Mouse (Mus musculus): ENCODE data around the gene Defb20. TPM values are rescaled to one million over a fixed set of nuclear protein-coding genes. Genes with fewer than 3 reads are reported as not detected.
"Not testable (repeated sequence)": the region's sequence is repeated elsewhere in the genome, so short reads cannot be mapped to it uniquely, and the experiment has no call there.

Gene Defb20
- polyA plus RNA-seq (2015; fragmentation: Nextera tagmentation; extraction: Ambion mirVana), result not detected in 2 replicates

GRCm38 (mm10) chr2:152476763-152477162, at the start of gene Defb20:
TSS of gene Defb20 (plus strand) at chr2:152477063.
- Histone ChIP-seq H3K9me3 (replicated peaks) (no peaks in the 10 kb centered on the region), H3K27me3 (peaks cover 3% of the 10 kb centered on the region), H3K9ac (no peak within 1 kb of the TSS), H3K27ac (replicated peaks) (no peak within 1 kb of the TSS), H3K4me3 (replicated peaks) (no peak within 1 kb of the TSS), H3K4me2 (no peak within 1 kb of the TSS), H3K36me3 (replicated peaks) (no peaks in the 10 kb centered on the region), H3K4me1 (replicated peaks) (no peaks in the 10 kb centered on the region)
- no peak for ATAC-seq (ENCODE audit: insufficient read depth)
- 29% methylated on average over 2 of the region's 2 CpGs for WGBS (ENCODE audit: insufficient replicate concordance)

GRCm38 (mm10) chr2:152427493-152427892, 49.4 kb upstream of the Defb20 start:
- H3K27ac ChIP-seq (replicated peaks), result no peak overlapping the region
- no peak for ATAC-seq (ENCODE audit: insufficient read depth)
- no peak overlapping the region for H3K4me3 ChIP-seq (replicated peaks)
- no peaks in the 10 kb centered on the region for H3K36me3 ChIP-seq (replicated peaks)
- no peaks in the 10 kb centered on the region for H3K9me3 ChIP-seq (replicated peaks)
- 31% methylated on average over 12 of the region's 12 CpGs for WGBS (ENCODE audit: insufficient replicate concordance)
- H3K4me1 ChIP-seq (replicated peaks), result no peaks in the 10 kb centered on the region
- H3K27me3 ChIP-seq, result no peaks in the 10 kb centered on the region
- no peak overlapping the region for H3K4me2 ChIP-seq
- no peak overlapping the region for H3K9ac ChIP-seq

- not testable (repeated sequence) for H3K4me1 ChIP-seq (replicated peaks); ATAC-seq (ENCODE audit: insufficient read depth); H3K36me3 ChIP-seq (replicated peaks); H3K9me3 ChIP-seq (replicated peaks); H3K9ac ChIP-seq; H3K27ac ChIP-seq (replicated peaks); H3K27me3 ChIP-seq; H3K4me2 ChIP-seq; H3K4me3 ChIP-seq (replicated peaks)
- WGBS (ENCODE audit: insufficient replicate concordance), result 72% methylated on average over 2 of the region's 2 CpGs
These were observed 48.4 kb upstream of the Defb20 start for GRCm38 (mm10) chr2:152428481-152428880.

- no peak overlapping the region for H3K4me3 ChIP-seq (replicated peaks)
- no peak overlapping the region for H3K4me2 ChIP-seq
- WGBS (ENCODE audit: insufficient replicate concordance), result 49% methylated on average over 7 of the region's 7 CpGs
- H3K27ac ChIP-seq (replicated peaks), result no peak overlapping the region
- no peaks in the 10 kb centered on the region for H3K36me3 ChIP-seq (replicated peaks)
- H3K4me1 ChIP-seq (replicated peaks), result peaks cover 9% of the 10 kb centered on the region
- no peaks in the 10 kb centered on the region for H3K27me3 ChIP-seq
- no peaks in the 10 kb centered on the region for H3K9me3 ChIP-seq (replicated peaks)
- H3K9ac ChIP-seq, result no peak overlapping the region
- ATAC-seq (ENCODE audit: insufficient read depth), result no peak
These were observed 40.4 kb upstream of the Defb20 start for GRCm38 (mm10) chr2:152436405-152436901.

GRCm38 (mm10) chr2:152436983-152437860, 39.6 kb upstream of the Defb20 start:
- Histone ChIP-seq H3K4me2 (peak overlapping the region; percentile 77), H3K4me3 (replicated peaks) (peak overlapping the region; percentile 46), H3K27me3 (no peaks in the 10 kb centered on the region), H3K27ac (replicated peaks) (no peak overlapping the region), H3K4me1 (replicated peaks) (peaks cover 9% of the 10 kb centered on the region), H3K36me3 (replicated peaks) (no peaks in the 10 kb centered on the region), H3K9ac (0 out of 2 replicates have a peak overlapping the region, but pooled peaks have one; percentile 32), H3K9me3 (replicated peaks) (no peaks in the 10 kb centered on the region)
- peak; percentile 60; the same call in 1 of the 2 replicates for ATAC-seq (ENCODE audit: insufficient read depth)
- 2% methylated on average over 23 of the region's 23 CpGs for WGBS (ENCODE audit: insufficient replicate concordance)

GRCm38 (mm10) chr2:152438963-152439362, 37.9 kb upstream of the Defb20 start:
- H3K4me3 ChIP-seq (replicated peaks), result no peak overlapping the region
- ATAC-seq (ENCODE audit: insufficient read depth), result no peak
- WGBS (ENCODE audit: insufficient replicate concordance), result 59% methylated on average over 1 of the region's 1 CpGs
- no peaks in the 10 kb centered on the region for H3K36me3 ChIP-seq (replicated peaks)
- no peaks in the 10 kb centered on the region for H3K9me3 ChIP-seq (replicated peaks)
- H3K9ac ChIP-seq, result no peak overlapping the region
- no peaks in the 10 kb centered on the region for H3K27me3 ChIP-seq
- H3K27ac ChIP-seq (replicated peaks), result no peak overlapping the region
- H3K4me1 ChIP-seq (replicated peaks), result peaks cover 9% of the 10 kb centered on the region
- no peak overlapping the region for H3K4me2 ChIP-seq

GRCm38 (mm10) chr2:152439833-152440232, 37.0 kb upstream of the Defb20 start:
- Histone ChIP-seq H3K9me3 (replicated peaks) (no peaks in the 10 kb centered on the region), H3K27me3 (no peaks in the 10 kb centered on the region), H3K27ac (replicated peaks) (no peak overlapping the region), H3K36me3 (replicated peaks) (no peaks in the 10 kb centered on the region), H3K4me1 (replicated peaks) (peaks cover 9% of the 10 kb centered on the region), H3K4me3 (replicated peaks) (no peak overlapping the region), H3K4me2 (no peak overlapping the region), H3K9ac (no peak overlapping the region)
- no peak for ATAC-seq (ENCODE audit: insufficient read depth)
- WGBS (ENCODE audit: insufficient replicate concordance), result 66% methylated on average over 2 of the region's 2 CpGs

- no peak overlapping the region for H3K27ac ChIP-seq (replicated peaks)
- no peaks in the 10 kb centered on the region for H3K36me3 ChIP-seq (replicated peaks)
- H3K27me3 ChIP-seq, result no peaks in the 10 kb centered on the region
- WGBS (ENCODE audit: insufficient replicate concordance), result 68% methylated on average over 4 of the region's 4 CpGs
- H3K4me1 ChIP-seq (replicated peaks), result peaks cover 6% of the 10 kb centered on the region
- no peak overlapping the region for H3K4me3 ChIP-seq (replicated peaks)
- H3K9ac ChIP-seq, result no peak overlapping the region
- no peak overlapping the region for H3K4me2 ChIP-seq
- no peaks in the 10 kb centered on the region for H3K9me3 ChIP-seq (replicated peaks)
- no peak for ATAC-seq (ENCODE audit: insufficient read depth)
These were observed 34.5 kb upstream of the Defb20 start for GRCm38 (mm10) chr2:152442322-152442721.

- Histone ChIP-seq H3K4me1 (replicated peaks) (0 out of 2 replicates have a peak, but pooled peaks cover 2% of the 10 kb centered on the region), H3K9ac (no peak overlapping the region), H3K36me3 (replicated peaks) (no peaks in the 10 kb centered on the region), H3K4me3 (replicated peaks) (no peak overlapping the region), H3K27me3 (no peaks in the 10 kb centered on the region), H3K27ac (replicated peaks) (no peak overlapping the region), H3K4me2 (no peak overlapping the region), H3K9me3 (replicated peaks) (no peaks in the 10 kb centered on the region)
- no peak for ATAC-seq (ENCODE audit: insufficient read depth)
- 76% methylated on average over 8 of the region's 8 CpGs for WGBS (ENCODE audit: insufficient replicate concordance)
These were observed 33.6 kb upstream of the Defb20 start for GRCm38 (mm10) chr2:152443281-152443680.

- 9% methylated on average over 2 of the region's 2 CpGs for WGBS (ENCODE audit: insufficient replicate concordance)
These were observed 30.2 kb upstream of the Defb20 start for GRCm38 (mm10) chr2:152446642-152447041.

GRCm38 (mm10) chr2:152447461-152447860, 29.4 kb upstream of the Defb20 start:
- no peaks in the 10 kb centered on the region for H3K36me3 ChIP-seq (replicated peaks)
- no peak for ATAC-seq (ENCODE audit: insufficient read depth)
- H3K27ac ChIP-seq (replicated peaks), result no peak overlapping the region
- no peak overlapping the region for H3K9ac ChIP-seq
- H3K4me3 ChIP-seq (replicated peaks), result no peak overlapping the region
- no peak overlapping the region for H3K4me2 ChIP-seq
- H3K9me3 ChIP-seq (replicated peaks), result no peaks in the 10 kb centered on the region
- H3K27me3 ChIP-seq, result 0 out of 2 replicates have a peak, but pooled peaks cover 3% of the 10 kb centered on the region
- 56% methylated on average over 5 of the region's 5 CpGs for WGBS (ENCODE audit: insufficient replicate concordance)
- H3K4me1 ChIP-seq (replicated peaks), result 0 out of 2 replicates have a peak, but pooled peaks cover 2% of the 10 kb centered on the region

More at GRCm38 (mm10) chr2:152446642-152447041, 30.2 kb upstream of the Defb20 start:
- Histone ChIP-seq H3K27me3 (no peaks in the 10 kb centered on the region), H3K4me1 (replicated peaks) (0 out of 2 replicates have a peak, but pooled peaks cover 2% of the 10 kb centered on the region), H3K9ac (no peak overlapping the region), H3K27ac (replicated peaks) (no peak overlapping the region), H3K4me3 (replicated peaks) (no peak overlapping the region), H3K4me2 (no peak overlapping the region), H3K9me3 (replicated peaks) (no peaks in the 10 kb centered on the region), H3K36me3 (replicated peaks) (no peaks in the 10 kb centered on the region)
- ATAC-seq (ENCODE audit: insufficient read depth), result no peak; the same call in 1 of the 2 replicates

All from liver, embryonic 15.5 days (tissue).